Mouse (Mus musculus) MEL (cell line): ENCODE results near the gene Gm7073. TPM values are rescaled to one million over a fixed set of nuclear protein-coding genes. Genes with fewer than 3 reads are reported as not detected.

Source experiments
- DNase-seq: peaks from one replicate; pipeline ENCODE4 v3.0.0; 2011; ENCODE audit warnings: low read depth, low spot score
- H3K27ac ChIP-seq: 2 replicates; pipeline ENCODE4 v1.5.1; 2012; ENCODE audit warnings: low read depth, mild to moderate bottlenecking, control low read depth, low read length, moderate library complexity; ENCODE audit not compliant: control insufficient read depth
- H3K27me3 ChIP-seq, 2 experiments: fragments of 150-350 bp in 1 of 2; sonication (generic) in 1 of 2; 2 replicates each; pipeline ENCODE4 v1.6.1; 2012; ENCODE audit warnings: low read length in 2 of 2, mild to moderate bottlenecking in 2 of 2, improper control_type of control experiment in 1 of 2, moderate library complexity in 1 of 2; ENCODE audit not compliant: insufficient read depth in 2 of 2, control insufficient read depth in 1 of 2
- H3K36me3 ChIP-seq, 2 experiments: 2 replicates each; pipeline ENCODE4 v1.6.1; 2012 to 2014; ENCODE audit warnings: low read length in 2 of 2, improper control_type of control experiment in 1 of 2, inconsistent platforms in 1 of 2, mild to moderate bottlenecking in 1 of 2; ENCODE audit not compliant: insufficient read depth in 2 of 2, control insufficient read depth in 1 of 2
- H3K4me1 ChIP-seq, 2 experiments: fragments of 150-350 bp in 1 of 2; sonication (generic) in 1 of 2; 2 replicates each; pipeline ENCODE4 v1.6.1; 2012; ENCODE audit warnings: low read length in 2 of 2, improper control_type of control experiment in 1 of 2, mild to moderate bottlenecking in 1 of 2; ENCODE audit not compliant: insufficient read depth in 2 of 2, control insufficient read depth in 1 of 2
- H3K4me3 ChIP-seq, 2 experiments: fragments of 150-350 bp in 1 of 2; sonication (generic) in 1 of 2; 2 replicates each; pipeline ENCODE4 v1.5.1; 2012; ENCODE audit warnings: low read depth in 2 of 2, low read length in 2 of 2, mild to moderate bottlenecking in 2 of 2, moderate library complexity in 2 of 2, control low read depth in 1 of 2, improper control_type of control experiment in 1 of 2; ENCODE audit not compliant: control insufficient read depth in 1 of 2, insufficient read depth in 1 of 2
- H3K79me2 ChIP-seq: 2 replicates; pipeline ENCODE4 v1.6.1; 2012; ENCODE audit warnings: mild to moderate bottlenecking, low read length, moderate library complexity; ENCODE audit not compliant: control insufficient read depth, poor library complexity, insufficient read depth
- H3K9ac ChIP-seq: 2 replicates; pipeline ENCODE4 v1.6.1; 2012; ENCODE audit warnings: low read depth, mild to moderate bottlenecking, control low read depth, low read length, moderate library complexity; ENCODE audit not compliant: control insufficient read depth, poor library complexity, severe bottlenecking
- H3K9me3 ChIP-seq: fragments of 150-350 bp; sonication (generic); replicated peaks from 2 replicates; pipeline ENCODE4 v1.6.1; 2012; ENCODE audit warnings: mild to moderate bottlenecking, low read length, improper control_type of control experiment, moderate library complexity; ENCODE audit not compliant: insufficient read depth
- CHD1 ChIP-seq: IDR thresholded peaks from 2 replicates; pipeline ENCODE4 v1.6.1; 2012; ENCODE audit warnings: low read depth, mild to moderate bottlenecking, inconsistent platforms, low read length, improper control_type of control experiment
- CTCF ChIP-seq, 3 experiments: IDR thresholded peaks in 2 of 3; conservative IDR thresholded peaks in 1 of 3; 2 replicates each; pipeline ENCODE4 v1.5.1; 2011 to 2012; ENCODE audit warnings: low read length in 3 of 3, low read depth in 2 of 3, mild to moderate bottlenecking in 2 of 3, improper control_type of control experiment in 1 of 3, inconsistent platforms in 1 of 3, mixed read lengths in 1 of 3, moderate library complexity in 1 of 3; ENCODE audit not compliant: control insufficient read depth in 1 of 3, insufficient read depth in 1 of 3, poor library complexity in 1 of 3, severe bottlenecking in 1 of 3
- E2F4 ChIP-seq: IDR thresholded peaks from 2 replicates; pipeline ENCODE4 v1.6.1; 2011; ENCODE audit warnings: low read depth, low read length, improper control_type of control experiment, borderline replicate concordance
- ELF1 ChIP-seq: IDR thresholded peaks from 2 replicates; pipeline ENCODE4 v1.6.1; 2014; ENCODE audit warnings: low read depth, mild to moderate bottlenecking, inconsistent platforms, low read length, improper control_type of control experiment, moderate library complexity
- ETS1 ChIP-seq: IDR thresholded peaks from 2 replicates; pipeline ENCODE4 v1.6.1; 2012; ENCODE audit warnings: low read depth, mild to moderate bottlenecking, inconsistent platforms, low read length, improper control_type of control experiment, moderate library complexity
- GABPA ChIP-seq: IDR thresholded peaks from 2 replicates; pipeline ENCODE4 v1.6.1; 2012; ENCODE audit warnings: low read depth, mild to moderate bottlenecking, inconsistent platforms, low read length, improper control_type of control experiment, moderate library complexity
- GATA1 ChIP-seq: IDR thresholded peaks from 2 replicates; pipeline ENCODE4 v1.6.1; 2011; ENCODE audit warnings: low read depth, low read length, improper control_type of control experiment
- HCFC1 ChIP-seq: IDR thresholded peaks from 2 replicates; pipeline ENCODE4 v1.6.1; 2012; ENCODE audit warnings: low read depth, mild to moderate bottlenecking, inconsistent platforms, low read length, improper control_type of control experiment, moderate library complexity
- JUND ChIP-seq: IDR thresholded peaks from 2 replicates; pipeline ENCODE4 v1.6.1; 2011; ENCODE audit warnings: low read depth, mild to moderate bottlenecking, improper control_type of control experiment, low read length
- MYC ChIP-seq: IDR thresholded peaks from 2 replicates; pipeline ENCODE4 v1.6.1; 2011; ENCODE audit warnings: low read depth, mild to moderate bottlenecking, low read length, improper control_type of control experiment, moderate library complexity
- POLR2A ChIP-seq, 2 experiments: IDR thresholded peaks; 2 replicates each; pipeline ENCODE4 v1.6.1; 2011 to 2012; ENCODE audit warnings: low read length in 2 of 2, mild to moderate bottlenecking in 2 of 2, control low read depth in 1 of 2, improper control_type of control experiment in 1 of 2, low read depth in 1 of 2, moderate library complexity in 1 of 2; ENCODE audit not compliant: control insufficient read depth in 1 of 2, insufficient read depth in 1 of 2, poor library complexity in 1 of 2
- POLR2AphosphoS5 ChIP-seq: IDR thresholded peaks from 2 replicates; pipeline ENCODE4 v1.6.1; 2012; ENCODE audit warnings: low read depth, borderline replicate concordance, mild to moderate bottlenecking, inconsistent platforms, low read length, moderate library complexity, mixed read lengths
- RCOR1 ChIP-seq: IDR thresholded peaks from 2 replicates; pipeline ENCODE4 v1.6.1; 2012; ENCODE audit warnings: low read depth, mild to moderate bottlenecking, inconsistent platforms, low read length, improper control_type of control experiment
- SMC3 ChIP-seq: IDR thresholded peaks from 2 replicates; pipeline ENCODE4 v1.6.1; 2011; ENCODE audit warnings: low read depth, low read length, improper control_type of control experiment
- TAL1 ChIP-seq: IDR thresholded peaks from 2 replicates; pipeline ENCODE4 v1.6.1; 2012; ENCODE audit warnings: mild to moderate bottlenecking, inconsistent platforms, low read length, moderate library complexity, mixed read lengths
- TBP ChIP-seq: IDR thresholded peaks from 2 replicates; pipeline ENCODE4 v1.8.0; 2011; ENCODE audit warnings: low read depth, low read length, improper control_type of control experiment
- USF1 ChIP-seq: IDR thresholded peaks from 2 replicates; pipeline ENCODE4 v1.6.1; 2014; ENCODE audit warnings: low read depth, mild to moderate bottlenecking, inconsistent platforms, low read length, improper control_type of control experiment, moderate library complexity
- ZKSCAN1 ChIP-seq: IDR thresholded peaks from 2 replicates; pipeline ENCODE4 v1.6.1; 2012; ENCODE audit warnings: low read depth, mild to moderate bottlenecking, inconsistent platforms, low read length, improper control_type of control experiment, moderate library complexity
- polyA plus RNA-seq, 2 experiments: library from polyadenylated mRNA; stranded (reverse) in 1 of 2; unstranded in 1 of 2; fragments of >175 nt in 1 of 2; fragments of >200 nt in 1 of 2; gene quantifications; 2 replicates each; pipeline versions ENCODE4 v1.2.1 to v1.2.4; 2012; ENCODE audit warnings: low replicate concordance in 2 of 2, low read depth in 1 of 2; ENCODE audit not compliant: insufficient read length in 2 of 2, insufficient read depth in 1 of 2, missing spikeins in 1 of 2
- total RNA-seq: library from RNA; depleted of rRNA; stranded (reverse); fragments of 300-350 nt; gene quantifications from 2 replicates; pipeline ENCODE4 v1.2.3, GENCODE M21; 2012; rRNA removed

Gm7073 gene
- total RNA-seq (not detected in 2 replicates), polyA plus RNA-seq (not detected)

DNA sequence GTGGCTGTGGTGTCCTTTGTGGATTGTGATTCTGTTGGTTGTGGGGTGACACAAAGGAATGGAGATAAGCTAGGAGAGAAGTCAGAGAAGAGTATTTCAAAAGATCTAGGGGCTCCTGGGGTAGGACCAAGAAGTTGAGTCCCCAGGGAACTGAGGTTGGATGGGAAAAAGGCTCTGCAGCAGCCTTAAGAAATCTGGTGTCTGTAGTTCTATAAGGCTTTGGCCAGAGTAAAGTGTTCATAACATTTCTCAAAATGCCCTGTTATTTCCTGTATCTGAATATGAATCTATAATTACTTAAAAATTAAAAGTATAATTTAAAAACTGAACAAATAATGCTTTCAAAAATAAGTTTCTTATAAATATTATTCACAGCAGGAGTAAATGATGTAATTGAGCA is at the start of gene Gm7073:
Gene Gm7073 (minus strand): TSS at position 101 of the 400 bp plus-strand sequence.
- no peak for TF ChIP-seq POLR2A (IDR thresholded peaks at IDR 0.05; ENCODE audit: control insufficient read depth in 1 of 2, insufficient read depth in 1 of 2, low read depth in 1 of 2, low read length in 2 of 2, poor library complexity in 1 of 2)
- TF ChIP-seq JUND: no peak
- no peak for TF ChIP-seq CTCF (IDR thresholded peaks at IDR 0.05 in 2 of 3, conservative IDR thresholded peaks at IDR 0.05 in 1 of 3; ENCODE audit: control insufficient read depth in 1 of 3, insufficient read depth in 1 of 3, low read depth in 2 of 3, low read length in 3 of 3, poor library complexity in 1 of 3, severe bottlenecking in 1 of 3)
- no peak for TF ChIP-seq TBP
- no peak for TF ChIP-seq SMC3
- TF ChIP-seq GATA1: no peak
- Histone ChIP-seq H3K36me3 (no peaks in the 10 kb centered on the region), H3K4me3 (no peak within 1 kb of the TSS), H3K9me3 (no peaks in the 10 kb centered on the region), H3K27me3 (no peaks in the 10 kb centered on the region), H3K27ac (no peak within 1 kb of the TSS), H3K9ac (no peak within 1 kb of the TSS), H3K79me2 (no peaks in the 10 kb centered on the region), H3K4me1 (no peaks in the 10 kb centered on the region)
- no peak for DNase-seq

DNA sequence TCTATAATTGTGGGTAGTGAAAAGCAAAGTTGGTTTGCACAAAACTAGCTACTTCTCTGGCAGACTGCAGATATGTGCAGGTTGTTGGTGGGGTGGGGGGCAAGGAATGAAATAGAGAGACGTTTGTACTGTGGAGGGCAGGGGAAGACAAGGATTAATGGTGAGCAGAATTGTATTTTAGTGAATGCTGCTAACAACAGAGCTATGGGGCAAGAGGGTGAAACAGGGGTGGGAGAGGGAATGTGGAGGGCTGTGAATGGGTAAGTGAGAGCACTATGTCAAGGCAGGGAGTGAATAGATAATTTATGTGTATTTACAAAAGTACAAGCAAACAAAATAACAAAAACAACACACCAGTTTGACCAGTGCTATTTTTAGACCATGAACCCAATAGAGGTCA is 31.5 kb upstream of the Gm7073 start:
- no peaks in the 10 kb centered on the region for H3K4me1 ChIP-seq
- no peak for DNase-seq
- no peaks in the 10 kb centered on the region for H3K27me3 ChIP-seq
- H3K27ac ChIP-seq: no peak overlapping the region
- no peaks in the 10 kb centered on the region for H3K79me2 ChIP-seq
- H3K9ac ChIP-seq: no peak overlapping the region
- H3K4me3 ChIP-seq: no peak overlapping the region
- H3K36me3 ChIP-seq: no peaks in the 10 kb centered on the region
- no peak for TF ChIP-seq ZKSCAN1
- TF ChIP-seq ELF1: no peak
- TF ChIP-seq HCFC1: no peak
- TF ChIP-seq CHD1: no peak
- no peak for TF ChIP-seq GABPA
- TF ChIP-seq POLR2A (IDR thresholded peaks at IDR 0.05; ENCODE audit: control insufficient read depth in 1 of 2, insufficient read depth in 1 of 2, low read depth in 1 of 2, low read length in 2 of 2, poor library complexity in 1 of 2): no peak
- no peak for TF ChIP-seq TAL1
- no peak for TF ChIP-seq RCOR1
- no peak for TF ChIP-seq POLR2AphosphoS5
- no peak for TF ChIP-seq E2F4
- TF ChIP-seq USF1: no peak
- no peak for TF ChIP-seq MYC
- no peak for TF ChIP-seq ETS1
- H3K9me3 ChIP-seq: no peaks in the 10 kb centered on the region
